Mouse (Mus musculus) thymus, postnatal 25 days (tissue): ENCODE results near the gene Cln5.

ENCODE experiments used
- DNase-seq: peaks from one replicate; pipeline ENCODE4 v3.0.0; 2022

The Cln5 gene

GRCm38 (mm10) chr14:103125756-103126155, 55.7 kb downstream of the Cln5 start:
- DNase-seq = no peak
